Mouse (Mus musculus) spleen, adult 2 months (tissue): Measurements from ENCODE around the gene Nav2. TPM values are rescaled to one million over a fixed set of nuclear protein-coding genes. Genes with fewer than 3 reads are reported as not detected.

Experiments used
- DNase-seq, 2 experiments: peaks; one replicate each; pipeline versions ENCODE4 v3.0.0 to v3.0.0-alpha.2; 2012 to 2021; ENCODE audit warnings: low spot score in 2 of 2, low read depth in 1 of 2
- H3K27ac ChIP-seq: fragments of 200-500 bp; 2 replicates; pipeline ENCODE4 v1.5.1; 2012; ENCODE audit warnings: low read length, inconsistent platforms; ENCODE audit not compliant: insufficient read depth
- H3K27me3 ChIP-seq: fragments of 200-500 bp; 2 replicates; pipeline ENCODE4 v1.6.1; 2012; ENCODE audit warnings: mild to moderate bottlenecking, moderate library complexity, low read length, inconsistent platforms; ENCODE audit not compliant: control insufficient read depth, insufficient read depth
- H3K36me3 ChIP-seq: fragments of 200-500 bp; 2 replicates; pipeline ENCODE4 v1.6.1; 2012; ENCODE audit warnings: mild to moderate bottlenecking, low read length, inconsistent platforms; ENCODE audit not compliant: control insufficient read depth, insufficient read depth
- H3K4me1 ChIP-seq: fragments of 200-500 bp; 2 replicates; pipeline ENCODE4 v1.6.1; 2011; ENCODE audit warnings: inconsistent platforms; ENCODE audit not compliant: control insufficient read depth, insufficient read depth, insufficient read length
- H3K4me3 ChIP-seq: fragments of 200-500 bp; 2 replicates; pipeline ENCODE4 v1.5.1; 2011; ENCODE audit warnings: mild to moderate bottlenecking, inconsistent platforms; ENCODE audit not compliant: insufficient read depth, insufficient read length; ENCODE audit errors: extremely low read depth
- CTCF ChIP-seq: fragments of 200-500 bp; IDR thresholded peaks from 2 replicates; pipeline ENCODE4 v1.5.1; 2011; ENCODE audit warnings: mild to moderate bottlenecking, inconsistent platforms; ENCODE audit not compliant: insufficient read depth, insufficient read length, insufficient replicate concordance; ENCODE audit errors: extremely low read depth
- POLR2A ChIP-seq: fragments of 200-500 bp; IDR thresholded peaks from 2 replicates; pipeline ENCODE4 v1.6.1; 2011; ENCODE audit warnings: low read depth, low read length, inconsistent platforms
- WGBS: fragments of 180-500 bp; shearing (Covaris S2); methylation state at CpG from one replicate; pipeline ENCODE4 v1.1.7; 2018; 5-methylcytosine and 5-hydroxymethylcytosine counted together
- polyA plus RNA-seq: library from polyadenylated mRNA; depleted of rRNA; stranded (reverse); fragments of >200 nt; gene quantifications from 2 replicates; pipeline ENCODE4 v1.2.3, GENCODE M21; 2012

Gene Nav2
- polyA plus RNA-seq, 1 experiment: 3.5 TPM

DNA sequence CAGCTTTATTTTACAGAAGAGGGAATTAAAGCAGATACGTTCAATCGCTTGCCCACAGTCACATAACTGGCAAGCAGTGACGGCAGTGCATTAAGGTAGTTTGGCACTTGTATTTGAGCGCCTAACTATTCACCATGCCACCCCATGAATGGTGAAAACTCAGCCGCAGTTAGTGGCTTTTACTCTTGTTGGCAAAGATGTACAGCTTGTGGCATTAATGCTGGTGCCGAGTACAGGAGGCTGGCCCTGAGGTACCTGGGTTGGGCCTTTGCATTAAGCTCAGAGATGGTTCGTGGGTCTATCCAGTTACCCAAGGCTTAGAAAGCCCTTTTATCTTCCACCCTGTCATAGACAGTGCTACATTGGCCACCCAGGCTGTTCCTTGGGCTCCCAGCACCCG lies 87.2 kb downstream of the Nav2 start:
- Histone ChIP-seq H3K4me1 (no peaks in the 10 kb centered on the region; the same call in 1 of the 2 replicates), H3K27ac (no peak overlapping the region), H3K4me3 (no peak overlapping the region), H3K27me3 (no peaks in the 10 kb centered on the region), H3K36me3 (no peaks in the 10 kb centered on the region)
- no peak for DNase-seq
- WGBS: 81% methylated on average over 8 of the region's 8 CpGs
- no peak for TF ChIP-seq CTCF
- TF ChIP-seq POLR2A: no peak

DNA sequence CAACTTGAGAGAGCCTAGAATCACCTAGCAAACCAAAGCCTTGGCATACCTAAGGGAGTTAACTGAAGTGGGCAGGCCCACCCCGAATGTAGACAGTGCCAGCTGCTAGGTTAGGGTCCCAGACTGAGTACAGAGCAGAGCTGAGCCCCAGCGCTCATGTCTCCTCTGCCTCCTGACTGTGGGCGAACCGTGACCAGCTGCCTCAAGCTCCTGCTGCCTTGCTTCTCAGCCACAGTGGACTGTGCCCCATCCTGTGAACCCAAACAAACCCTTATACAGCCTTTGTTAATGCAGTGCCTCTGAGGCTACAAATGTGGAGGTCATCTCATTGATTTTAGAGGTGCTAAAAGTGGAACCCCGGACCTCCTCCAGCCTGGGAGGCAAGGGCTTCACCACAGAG lies 88.3 kb downstream of the Nav2 start:
- H3K4me1 ChIP-seq: no peaks in the 10 kb centered on the region; the same call in 1 of the 2 replicates
- no peaks in the 10 kb centered on the region for H3K36me3 ChIP-seq
- no peak overlapping the region for H3K4me3 ChIP-seq
- WGBS: 82% methylated on average over 5 of the region's 5 CpGs
- TF ChIP-seq CTCF: no peak
- TF ChIP-seq POLR2A: no peak
- no peaks in the 10 kb centered on the region for H3K27me3 ChIP-seq
- DNase-seq: no peak
- no peak overlapping the region for H3K27ac ChIP-seq

DNA sequence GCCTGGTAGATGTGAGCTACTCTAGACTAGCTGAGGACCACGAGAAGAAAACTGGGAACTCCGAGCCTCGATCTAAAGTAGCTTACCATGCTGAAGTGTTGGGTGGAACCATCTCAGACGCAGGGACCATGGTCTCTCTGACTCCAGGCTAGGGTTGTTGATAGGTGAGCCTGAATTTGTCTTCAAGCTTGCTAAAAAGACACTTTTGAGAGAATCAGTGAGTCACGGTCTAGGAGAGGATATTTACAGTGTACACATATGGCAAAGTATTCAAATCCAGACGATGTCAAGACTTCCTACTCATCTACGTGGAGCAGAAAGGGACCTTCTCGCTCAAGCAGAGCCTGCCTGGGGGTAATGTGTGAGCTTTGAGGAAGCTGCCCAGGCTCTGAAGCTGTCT lies 89.6 kb downstream of the Nav2 start:
- H3K4me3 ChIP-seq: no peak overlapping the region
- no peaks in the 10 kb centered on the region for H3K27me3 ChIP-seq
- H3K27ac ChIP-seq: no peak overlapping the region
- no peak for TF ChIP-seq POLR2A
- no peak for TF ChIP-seq CTCF
- H3K36me3 ChIP-seq: no peaks in the 10 kb centered on the region
- DNase-seq: no peak
- H3K4me1 ChIP-seq: no peaks in the 10 kb centered on the region; the same call in 1 of the 2 replicates
- WGBS: 62% methylated on average over 8 of the region's 8 CpGs

DNA sequence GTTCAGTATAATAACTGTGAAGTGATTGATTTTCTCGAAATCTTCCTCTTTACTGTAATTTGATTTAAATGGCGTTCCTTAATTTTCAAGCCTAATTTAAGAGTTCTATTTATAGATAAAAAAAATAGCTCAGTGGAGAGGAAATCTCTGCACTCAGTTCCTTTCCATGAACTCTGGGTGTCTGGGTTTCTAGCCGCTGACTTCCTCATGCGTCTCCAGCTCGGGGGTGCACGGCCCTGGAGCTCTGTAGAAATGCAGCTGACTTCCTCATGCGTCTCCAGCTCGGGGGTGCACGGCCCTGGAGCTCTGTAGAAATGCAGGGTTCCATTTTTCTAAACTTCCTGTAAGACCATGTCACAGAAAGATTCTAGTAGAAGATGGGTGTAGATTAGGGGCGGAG lies 90.1 kb downstream of the Nav2 start:
- H3K4me1 ChIP-seq: no peaks in the 10 kb centered on the region; the same call in 1 of the 2 replicates
- no peaks in the 10 kb centered on the region for H3K27me3 ChIP-seq
- TF ChIP-seq POLR2A (no peak), CTCF (no peak)
- no peak for DNase-seq
- H3K27ac ChIP-seq: no peak overlapping the region
- WGBS: 3% methylated on average over 10 of the region's 10 CpGs
- no peaks in the 10 kb centered on the region for H3K36me3 ChIP-seq
- H3K4me3 ChIP-seq: no peak overlapping the region

DNA sequence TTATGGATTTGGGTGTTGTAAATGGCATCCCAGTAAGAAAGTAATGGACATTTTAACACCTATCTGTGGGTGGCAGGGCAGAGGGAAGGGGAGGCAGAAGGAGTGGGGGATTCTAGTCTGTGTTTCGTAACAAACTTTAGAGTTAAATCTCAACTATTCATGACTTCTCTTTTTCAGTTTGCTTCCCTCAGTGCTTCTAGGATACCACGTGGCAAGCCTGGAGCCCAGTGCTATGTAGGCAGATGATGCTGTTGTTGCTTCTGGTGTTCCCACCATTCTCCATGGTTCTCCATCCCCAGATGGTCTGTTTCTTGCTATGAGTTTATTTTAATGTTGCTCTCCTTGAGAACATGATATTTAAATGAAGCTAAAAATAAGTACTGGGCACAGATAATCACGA lies 92.3 kb downstream of the Nav2 start:
- no peaks in the 10 kb centered on the region for H3K27me3 ChIP-seq
- no peaks in the 10 kb centered on the region; the same call in 1 of the 2 replicates for H3K4me1 ChIP-seq
- no peak for DNase-seq
- H3K27ac ChIP-seq: no peak overlapping the region
- H3K36me3 ChIP-seq: no peaks in the 10 kb centered on the region
- WGBS: 42% methylated on average over 3 of the region's 3 CpGs
- no peak overlapping the region for H3K4me3 ChIP-seq
- TF ChIP-seq POLR2A (no peak), CTCF (no peak)

DNA sequence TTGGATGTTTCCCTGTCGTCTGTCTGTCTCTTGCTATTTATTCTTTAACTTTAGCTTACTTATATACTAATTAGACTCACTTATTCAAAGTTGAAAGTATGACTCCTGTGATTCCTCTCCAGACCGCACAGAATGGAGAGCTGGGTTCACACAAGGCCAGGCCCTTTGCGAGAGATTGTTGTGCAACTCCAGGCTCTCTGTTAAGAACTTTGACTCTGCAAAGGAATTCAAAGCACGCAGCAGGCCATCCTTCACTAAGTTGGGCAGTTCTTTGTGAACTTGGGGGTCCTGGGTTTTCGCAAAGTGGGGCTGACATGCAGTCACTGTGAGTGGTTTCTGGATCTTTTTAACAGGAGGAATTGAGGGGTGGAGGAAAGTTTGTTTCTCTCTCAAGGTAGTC lies 95.9 kb downstream of the Nav2 start:
- Histone ChIP-seq H3K27ac (no peak overlapping the region), H3K36me3 (no peaks in the 10 kb centered on the region), H3K27me3 (no peaks in the 10 kb centered on the region), H3K4me3 (no peak overlapping the region), H3K4me1 (no peaks in the 10 kb centered on the region)
- DNase-seq: no peak
- WGBS: 87% methylated on average over 5 of the region's 5 CpGs
- TF ChIP-seq POLR2A (no peak), CTCF (no peak)

DNA sequence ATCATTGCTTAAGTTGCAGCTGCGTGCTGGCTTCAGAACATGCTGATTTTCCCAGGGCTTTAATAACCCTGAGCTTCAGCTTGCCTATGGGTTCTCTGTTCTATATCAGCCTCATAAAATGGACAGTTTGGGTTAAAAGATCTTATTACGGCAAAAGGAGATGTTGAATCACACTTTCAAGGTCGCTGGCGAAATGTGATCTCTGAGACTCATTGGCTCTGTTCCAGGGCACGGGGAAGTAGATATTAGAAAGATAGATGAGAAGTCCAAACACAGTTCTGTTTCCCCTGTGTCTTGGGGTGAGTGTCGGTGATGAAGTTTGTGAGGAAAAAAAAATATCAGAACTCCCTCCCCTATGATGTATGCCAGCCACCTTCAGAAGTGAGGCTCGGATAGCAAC lies 98.4 kb downstream of the Nav2 start:
- no peak overlapping the region for H3K27ac ChIP-seq
- no peaks in the 10 kb centered on the region for H3K27me3 ChIP-seq
- WGBS: 55% methylated on average over 7 of the region's 7 CpGs
- H3K4me3 ChIP-seq: no peak overlapping the region
- no peaks in the 10 kb centered on the region for H3K4me1 ChIP-seq
- no peaks in the 10 kb centered on the region for H3K36me3 ChIP-seq
- no peak for DNase-seq
- TF ChIP-seq CTCF (no peak), POLR2A (no peak)
